23 mouse cellular contexts compared by ENCODE assay signal in genomic region chr2:49957449-49957848, GRCm38 (mm10).
DNase-seq lines count a peak whose midpoint lies in the region; ATAC-seq and TF ChIP-seq lines count a peak whose summit lies in the region.
"Had no signal": no experiment of that assay in that cellular context is flagged by ENCODE, and none has a peak within 500 bp of the region (broad histone marks: within the 10 kb centered on the region; RNA-seq: fewer than 3 reads in every experiment).

No protein-coding gene starts in this region.

- H3K4me2 ChIP-seq in kidney, embryonic 16.5 days (replicated peaks; ENCODE audit: low read depth, low read length), result no peak overlapping the region
- no peak overlapping the region for H3K4me2 ChIP-seq in hindbrain, embryonic 16.5 days (ENCODE audit: low read length)
- H3K4me2 ChIP-seq in intestine, postnatal 0 days (replicated peaks; ENCODE audit: low read depth), result no peak overlapping the region
- H3K4me2 ChIP-seq: forebrain, embryonic 13.5 days; limb, embryonic 15.5 days; liver, embryonic 15.5 days had no signal

- no peaks in the 10 kb centered on the region for H3K4me1 ChIP-seq in kidney, embryonic 16.5 days (ENCODE audit: insufficient read depth, low read length)
- no peaks in the 10 kb centered on the region for H3K4me1 ChIP-seq in hindbrain, embryonic 16.5 days (ENCODE audit: control insufficient read depth, insufficient read depth, low read depth, low read length)
- no peaks in the 10 kb centered on the region for H3K4me1 ChIP-seq in intestine, postnatal 0 days (replicated peaks; ENCODE audit: control insufficient read depth, insufficient read depth, low read length)
- H3K4me1 ChIP-seq: limb, embryonic 15.5 days; liver, embryonic 15.5 days had no signal

- no peak for TF ChIP-seq CTCF in brain, embryonic 14.5 days (IDR thresholded peaks at IDR 0.05; ENCODE audit: borderline replicate concordance, extremely low read depth, insufficient read depth, insufficient read length)
- TF ChIP-seq CTCF in intestine, postnatal 0 days (IDR thresholded peaks at IDR 0.05; ENCODE audit: low read depth), result no peak

- no peak overlapping the region for H3K9ac ChIP-seq in kidney, embryonic 16.5 days (replicated peaks; ENCODE audit: low read length)
- no peak overlapping the region for H3K9ac ChIP-seq in hindbrain, embryonic 16.5 days (ENCODE audit: low read depth, low read length)
- H3K9ac ChIP-seq in intestine, postnatal 0 days (ENCODE audit: low read depth, low read length), result no peak overlapping the region
- H3K9ac ChIP-seq: forebrain, embryonic 13.5 days; limb, embryonic 15.5 days; liver, embryonic 15.5 days had no signal

- no peaks in the 10 kb centered on the region for H3K36me3 ChIP-seq in kidney, embryonic 16.5 days (ENCODE audit: insufficient read depth, low read length)
- no peaks in the 10 kb centered on the region for H3K36me3 ChIP-seq in hindbrain, embryonic 16.5 days (ENCODE audit: control insufficient read depth, insufficient read depth, low read length)
- no peaks in the 10 kb centered on the region for H3K36me3 ChIP-seq in intestine, postnatal 0 days (ENCODE audit: control insufficient read depth, insufficient read depth)
- H3K36me3 ChIP-seq: limb, embryonic 15.5 days; liver, embryonic 15.5 days had no signal

- H3K4me3 ChIP-seq in kidney, embryonic 16.5 days (ENCODE audit: low read length), result no peak overlapping the region
- no peak overlapping the region for H3K4me3 ChIP-seq in hindbrain, embryonic 16.5 days (ENCODE audit: low read length)
- no peak overlapping the region for H3K4me3 ChIP-seq in intestine, postnatal 0 days (ENCODE audit: low read depth, low read length)
- H3K4me3 ChIP-seq: erythroblast, embryonic 14.5 days; forebrain, embryonic 13.5 days; limb, embryonic 15.5 days; liver, embryonic 15.5 days; megakaryocyte, embryonic 14.5 days had no signal

- no peaks in the 10 kb centered on the region for H3K9me3 ChIP-seq in kidney, embryonic 16.5 days (ENCODE audit: low read length)
- no peaks in the 10 kb centered on the region for H3K9me3 ChIP-seq in hindbrain, embryonic 16.5 days (ENCODE audit: control insufficient read depth, low read length)
- H3K9me3 ChIP-seq in intestine, postnatal 0 days (ENCODE audit: control insufficient read depth), result no peaks in the 10 kb centered on the region
- H3K9me3 ChIP-seq: forebrain, embryonic 13.5 days; limb, embryonic 15.5 days; liver, embryonic 15.5 days had no signal

- peak; percentile 3 for DNase-seq in kidney, adult 9 months
- peak; percentile 8 for DNase-seq in NIH3T3 (ENCODE audit: low read depth)
- DNase-seq in adrenal gland, adult 2 months, result peak; percentile 91
- DNase-seq in brain, embryonic 14.5 days (ENCODE audit: low read depth), result peak; percentile 24
- no peak for DNase-seq in urinary bladder, postnatal 25 days (ENCODE audit: low spot score)
- DNase-seq: cerebellum, adult 11-12 months; cerebellum, postnatal 36 days; gastrocnemius, postnatal 25 days; kidney, adult 18-20 months; kidney, postnatal 4 days; lung, postnatal 14 days; right cerebral cortex, adult 18-20 months; thymus, postnatal 14 days had no signal

- 43% methylated on average over 2 of the region's 2 CpGs for WGBS in kidney, embryonic 16.5 days
- 64% methylated on average over 2 of the region's 2 CpGs for WGBS in hindbrain, embryonic 16.5 days
- WGBS in intestine, postnatal 0 days, result 79% methylated on average over 2 of the region's 2 CpGs

- ATAC-seq in kidney, embryonic 16.5 days (ENCODE audit: low FRiP score, low TSS enrichment), result no peak
- ATAC-seq in hindbrain, embryonic 16.5 days, result no peak
- ATAC-seq in intestine, postnatal 0 days, result no peak
- ATAC-seq: forebrain, embryonic 13.5 days; hindbrain, postnatal 0 days; Patski had no signal

- no peak for TF ChIP-seq POLR2A in brain, embryonic 14.5 days (IDR thresholded peaks at IDR 0.05; ENCODE audit: borderline replicate concordance, extremely low read depth, insufficient read depth, insufficient read length, poor library complexity, severe bottlenecking)

- no peaks in the 10 kb centered on the region for H3K27me3 ChIP-seq in kidney, embryonic 16.5 days (ENCODE audit: insufficient read depth, low read length)
- no peaks in the 10 kb centered on the region for H3K27me3 ChIP-seq in hindbrain, embryonic 16.5 days (replicated peaks; ENCODE audit: control insufficient read depth, insufficient read depth, low read length)
- no peaks in the 10 kb centered on the region for H3K27me3 ChIP-seq in intestine, postnatal 0 days (replicated peaks; ENCODE audit: control insufficient read depth, insufficient read depth, low read length)
- H3K27me3 ChIP-seq: forebrain, embryonic 13.5 days; limb, embryonic 15.5 days; liver, embryonic 15.5 days; megakaryocyte, embryonic 14.5 days; Patski had no signal

- no peak overlapping the region for H3K27ac ChIP-seq in kidney, embryonic 16.5 days (ENCODE audit: low read length)
- H3K27ac ChIP-seq in hindbrain, embryonic 16.5 days (ENCODE audit: low read depth, low read length), result no peak overlapping the region
- no peak overlapping the region for H3K27ac ChIP-seq in intestine, postnatal 0 days (ENCODE audit: low read depth, low read length)
- H3K27ac ChIP-seq: forebrain, embryonic 13.5 days; hindbrain, postnatal 0 days; limb, embryonic 15.5 days; liver, embryonic 15.5 days had no signal
